Mouse (Mus musculus): ENCODE measurements around the gene Srp14.

DNA sequence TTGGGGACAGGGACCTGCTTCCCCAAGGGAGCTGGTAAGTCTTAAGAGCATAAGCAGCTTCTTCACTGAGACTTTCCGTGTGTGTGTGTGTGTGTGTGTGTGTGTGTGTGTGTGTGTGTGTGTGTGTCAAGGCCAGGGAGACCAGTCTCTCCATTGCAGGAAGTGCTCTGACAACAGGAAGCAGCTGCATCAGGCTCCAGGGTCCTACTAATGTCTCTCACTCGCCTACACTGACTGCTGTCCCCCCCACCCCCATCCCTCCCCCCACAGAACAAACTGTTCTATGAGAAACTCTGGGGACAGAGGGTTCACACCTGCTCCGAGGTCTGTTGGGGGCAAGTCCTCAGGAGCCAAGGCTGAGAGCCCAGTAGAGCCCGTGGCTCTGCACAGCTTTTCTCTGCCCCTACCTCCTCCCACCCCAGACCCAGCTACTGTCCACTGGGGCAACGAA is 11.8 kb upstream of the Srp14 start:
- no peak for TF ChIP-seq CTCF (IDR thresholded peaks at IDR 0.05; ENCODE audit: low read depth, low read length)
- TF ChIP-seq POLR2A (IDR thresholded peaks at IDR 0.05; ENCODE audit: borderline replicate concordance, low read depth, low read length), result no peak
